Mouse (Mus musculus) hindbrain, embryonic 12.5 days (tissue): ENCODE measurements around the gene Col17a1. TPM values are rescaled to one million over a fixed set of nuclear protein-coding genes. Genes with fewer than 3 reads are reported as not detected.
A peak's percentile ranks its signal among the peaks of the same experiment; 100 is the strongest.

Source experiments
- ATAC-seq: fragments of 200-750 bp; cut with Nextera tagmentation; 2 replicates; pipeline ENCODE4 v1.8.0; 2017; ENCODE audit warnings: moderate TSS enrichment; ENCODE audit not compliant: low FRiP score
- H3K27ac ChIP-seq: fragments of 300-500 bp; sonication (generic); 2 replicates; pipeline ENCODE4 v1.5.1; 2016; ENCODE audit warnings: mild to moderate bottlenecking
- H3K27me3 ChIP-seq: fragments of 300-500 bp; sonication (generic); 2 replicates; pipeline ENCODE4 v1.6.1; 2016; ENCODE audit warnings: mild to moderate bottlenecking
- H3K36me3 ChIP-seq: fragments of 300-500 bp; sonication (generic); 2 replicates; pipeline ENCODE4 v1.6.1; 2016; ENCODE audit warnings: mild to moderate bottlenecking
- H3K4me1 ChIP-seq: fragments of 300-500 bp; sonication (generic); 2 replicates; pipeline ENCODE4 v1.6.1; 2016
- H3K4me2 ChIP-seq: fragments of 300-500 bp; sonication (generic); replicated peaks from 2 replicates; pipeline ENCODE4 v1.6.1; 2016; ENCODE audit warnings: mild to moderate bottlenecking
- H3K4me3 ChIP-seq: fragments of 300-500 bp; sonication (generic); 2 replicates; pipeline ENCODE4 v1.5.1; 2016; ENCODE audit warnings: mild to moderate bottlenecking
- H3K9ac ChIP-seq: fragments of 300-500 bp; sonication (generic); 2 replicates; pipeline ENCODE4 v1.6.1; 2016; ENCODE audit warnings: mild to moderate bottlenecking, moderate library complexity
- H3K9me3 ChIP-seq: fragments of 300-500 bp; sonication (generic); replicated peaks from 2 replicates; pipeline ENCODE4 v1.6.1; 2016; ENCODE audit warnings: mild to moderate bottlenecking
- WGBS: fragments of 180-500 bp; shearing (Covaris S2); methylation state at CpG from one replicate; pipeline ENCODE4 v1.1.7; 2016; 5-methylcytosine and 5-hydroxymethylcytosine counted together
- polyA plus RNA-seq: library from polyadenylated mRNA; unstranded; fragments of >200 nt; fragmentation: Nextera tagmentation; extraction: Ambion mirVana; gene quantifications from 2 replicates; pipeline ENCODE4 v1.2.1, GENCODE M21; 2016

Gene Col17a1
- polyA plus RNA-seq, 1 experiment from 2014 or later = 0.66 TPM

GRCm38 (mm10) chr19:47630381-47630780, 61.5 kb downstream of the Col17a1 start:
- no peaks in the 10 kb centered on the region for H3K27me3 ChIP-seq
- no peaks in the 10 kb centered on the region for H3K36me3 ChIP-seq
- H3K9me3 ChIP-seq = no peaks in the 10 kb centered on the region
- ATAC-seq = no peak
- no peak overlapping the region for H3K4me2 ChIP-seq
- H3K9ac ChIP-seq = no peak overlapping the region
- H3K4me3 ChIP-seq = no peak overlapping the region
- 0 out of 2 replicates have a peak, but pooled peaks cover 2% of the 10 kb centered on the region for H3K4me1 ChIP-seq
- 82% methylated on average over 5 of the region's 5 CpGs for WGBS
- H3K27ac ChIP-seq = no peak overlapping the region

GRCm38 (mm10) chr19:47629068-47629467, 62.8 kb downstream of the Col17a1 start:
- 79% methylated on average over 5 of the region's 5 CpGs for WGBS
- H3K9ac ChIP-seq = no peak overlapping the region
- 0 out of 2 replicates have a peak, but pooled peaks cover 4% of the 10 kb centered on the region for H3K36me3 ChIP-seq
- ATAC-seq = no peak
- H3K4me3 ChIP-seq = no peak overlapping the region
- no peak overlapping the region for H3K4me2 ChIP-seq
- peaks cover 5% of the 10 kb centered on the region; the same call in 1 of the 2 replicates for H3K4me1 ChIP-seq
- no peaks in the 10 kb centered on the region for H3K9me3 ChIP-seq
- H3K27ac ChIP-seq = no peak overlapping the region
- no peaks in the 10 kb centered on the region for H3K27me3 ChIP-seq

GRCm38 (mm10) chr19:47627450-47627849, 64.4 kb downstream of the Col17a1 start:
- Histone ChIP-seq H3K27ac (no peak overlapping the region), H3K4me3 (no peak overlapping the region), H3K9me3 (no peaks in the 10 kb centered on the region), H3K36me3 (peaks cover 19% of the 10 kb centered on the region; the same call in 1 of the 2 replicates), H3K4me2 (no peak overlapping the region), H3K9ac (no peak overlapping the region), H3K27me3 (no peaks in the 10 kb centered on the region), H3K4me1 (peaks cover 5% of the 10 kb centered on the region; the same call in 1 of the 2 replicates)
- no peak for ATAC-seq
- WGBS = 84% methylated on average over 10 of the region's 10 CpGs

GRCm38 (mm10) chr19:47624940-47625711, 66.8 kb downstream of the Col17a1 start:
- Histone ChIP-seq H3K27ac (peak overlapping the region; percentile 48; the same call in 1 of the 2 replicates), H3K36me3 (peaks cover 33% of the 10 kb centered on the region), H3K27me3 (no peaks in the 10 kb centered on the region), H3K4me1 (peaks cover 5% of the 10 kb centered on the region; the same call in 1 of the 2 replicates), H3K9ac (no peak overlapping the region), H3K4me2 (no peak overlapping the region), H3K9me3 (no peaks in the 10 kb centered on the region), H3K4me3 (no peak overlapping the region)
- no peak for ATAC-seq
- WGBS = 25% methylated on average over 10 of the region's 10 CpGs

- H3K27ac ChIP-seq = no peak overlapping the region
- no peaks in the 10 kb centered on the region for H3K27me3 ChIP-seq
- H3K9me3 ChIP-seq = no peaks in the 10 kb centered on the region
- no peak overlapping the region for H3K4me2 ChIP-seq
- 86% methylated on average over 8 of the region's 8 CpGs for WGBS
- H3K4me1 ChIP-seq = peaks cover 5% of the 10 kb centered on the region; the same call in 1 of the 2 replicates
- no peak for ATAC-seq
- peaks cover 53% of the 10 kb centered on the region for H3K36me3 ChIP-seq
- no peak overlapping the region for H3K9ac ChIP-seq
- H3K4me3 ChIP-seq = no peak overlapping the region
Measured at GRCm38 (mm10) chr19:47621478-47621877, 70.4 kb downstream of the Col17a1 start.

GRCm38 (mm10) chr19:47613442-47613841, 78.5 kb downstream of the Col17a1 start:
- Histone ChIP-seq H3K27ac (no peak overlapping the region), H3K4me3 (no peak overlapping the region), H3K27me3 (no peaks in the 10 kb centered on the region), H3K4me2 (no peak overlapping the region), H3K4me1 (no peaks in the 10 kb centered on the region), H3K9ac (no peak overlapping the region), H3K9me3 (no peaks in the 10 kb centered on the region), H3K36me3 (peaks cover 23% of the 10 kb centered on the region)
- ATAC-seq = no peak
- WGBS = 57% methylated on average over 7 of the region's 7 CpGs

GRCm38 (mm10) chr19:47608513-47608912, 83.4 kb downstream of the Col17a1 start:
- no peak overlapping the region for H3K9ac ChIP-seq
- H3K27ac ChIP-seq = no peak overlapping the region
- ATAC-seq = no peak
- WGBS = 73% methylated on average over 3 of the region's 3 CpGs
- H3K4me3 ChIP-seq = no peak overlapping the region
- no peaks in the 10 kb centered on the region for H3K9me3 ChIP-seq
- peaks cover 5% of the 10 kb centered on the region; the same call in 1 of the 2 replicates for H3K36me3 ChIP-seq
- no peaks in the 10 kb centered on the region for H3K27me3 ChIP-seq
- no peak overlapping the region for H3K4me2 ChIP-seq
- no peaks in the 10 kb centered on the region for H3K4me1 ChIP-seq

Other genes with a start within 250 kb of the Col17a1 start
- gene Sh3pxd2a, start 227.7 kb downstream of the Col17a1 start, polyA plus RNA-seq = 3.9 and 5.4 TPM in 2 replicates
- 42.1 and 44.2 TPM in 2 replicates for gene Stn1, start 154.6 kb downstream of the Col17a1 start, polyA plus RNA-seq
- 9.1 and 10.7 TPM in 2 replicates for gene Slk, start 112.4 kb downstream of the Col17a1 start, polyA plus RNA-seq
- gene Sfr1, start 39.6 kb upstream of the Col17a1 start, polyA plus RNA-seq = 249 and 263 TPM in 2 replicates
- gene Gsto1, start 162.9 kb upstream of the Col17a1 start, polyA plus RNA-seq = 102 and 106 TPM in 2 replicates
- gene Gsto2, start 173.4 kb upstream of the Col17a1 start, polyA plus RNA-seq = 0.96 and 1.3 TPM in 2 replicates
- gene Cfap43, start 227.2 kb upstream of the Col17a1 start, polyA plus RNA-seq = 1.7 and 3.2 TPM in 2 replicates
- gene Itprip, start 227.2 kb upstream of the Col17a1 start, polyA plus RNA-seq = 16.1 and 16.6 TPM in 2 replicates
- gene Cfap58, start 245.6 kb upstream of the Col17a1 start, polyA plus RNA-seq = 0.30 and 0.72 TPM in 2 replicates